Mouse (Mus musculus) ES-E14 (cell line): Measurements from ENCODE around the gene Dync2li1.

Experiments
- CHD2 ChIP-seq: IDR thresholded peaks from 2 replicates; pipeline ENCODE4 v1.6.1; 2014; ENCODE audit warnings: mild to moderate bottlenecking, low read depth, low read length, inconsistent platforms
- ZNF384 ChIP-seq: IDR thresholded peaks from 2 replicates; pipeline ENCODE4 v1.6.1; 2012; ENCODE audit warnings: low read depth, low read length, inconsistent platforms

- TF ChIP-seq ZNF384 (no peak), CHD2 (no peak)
Observed at GRCm38 (mm10) chr17:84650302-84651017, 24.2 kb downstream of the Dync2li1 start.
